Mouse (Mus musculus): Measurements from ENCODE around the gene Frmd5. TPM values are rescaled to one million over a fixed set of nuclear protein-coding genes. Genes with fewer than 3 reads are reported as not detected.

Frmd5 gene
- total RNA-seq, 2 experiments from 2014 or later, result not detected

- ATAC-seq (replicated peaks; ENCODE audit: poor library complexity), result no peak
Observed at GRCm38 (mm10) chr2:121761861-121762260, 45.0 kb downstream of the Frmd5 start.

- ATAC-seq (replicated peaks; ENCODE audit: poor library complexity), result no peak
Observed at GRCm38 (mm10) chr2:121761281-121761795, 45.5 kb downstream of the Frmd5 start.

GRCm38 (mm10) chr2:121760646-121761045 lies 46.2 kb downstream of the Frmd5 start:
- ATAC-seq (replicated peaks; ENCODE audit: poor library complexity), result no peak

GRCm38 (mm10) chr2:121758258-121758657 lies 48.6 kb downstream of the Frmd5 start:
- no peak for ATAC-seq (replicated peaks; ENCODE audit: poor library complexity)

GRCm38 (mm10) chr2:121756336-121756735 lies 50.6 kb downstream of the Frmd5 start:
- no peak for ATAC-seq (replicated peaks; ENCODE audit: poor library complexity)

GRCm38 (mm10) chr2:121755056-121755455 lies 51.8 kb downstream of the Frmd5 start:
- ATAC-seq (replicated peaks; ENCODE audit: poor library complexity), result no peak

- ATAC-seq (replicated peaks; ENCODE audit: poor library complexity), result no peak
Observed at GRCm38 (mm10) chr2:121750121-121750520, 56.8 kb downstream of the Frmd5 start.

- no peak for ATAC-seq (replicated peaks; ENCODE audit: poor library complexity)
Observed at GRCm38 (mm10) chr2:121741151-121741550, 65.7 kb downstream of the Frmd5 start.

GRCm38 (mm10) chr2:121739410-121739809 lies 67.5 kb downstream of the Frmd5 start:
- ATAC-seq (replicated peaks; ENCODE audit: poor library complexity), result no peak

GRCm38 (mm10) chr2:121733426-121733825 lies 73.5 kb downstream of the Frmd5 start:
- ATAC-seq (replicated peaks; ENCODE audit: poor library complexity), result no peak

- no peak for ATAC-seq (replicated peaks; ENCODE audit: poor library complexity)
Observed at GRCm38 (mm10) chr2:121730486-121730885, 76.4 kb downstream of the Frmd5 start.

GRCm38 (mm10) chr2:121728907-121729575 lies 77.8 kb downstream of the Frmd5 start:
- no peak for ATAC-seq (replicated peaks; ENCODE audit: poor library complexity)

- no peak for ATAC-seq (replicated peaks; ENCODE audit: poor library complexity)
Observed at GRCm38 (mm10) chr2:121724866-121725265, 82.0 kb downstream of the Frmd5 start.

GRCm38 (mm10) chr2:121723796-121724195 lies 83.1 kb downstream of the Frmd5 start:
- ATAC-seq (replicated peaks; ENCODE audit: poor library complexity), result no peak

- ATAC-seq (replicated peaks; ENCODE audit: poor library complexity), result no peak
Observed at GRCm38 (mm10) chr2:121719000-121719399, 87.9 kb downstream of the Frmd5 start.

GRCm38 (mm10) chr2:121717133-121717532 lies 89.8 kb downstream of the Frmd5 start:
- ATAC-seq (replicated peaks; ENCODE audit: poor library complexity), result peak; percentile 31; the same call in 1 of the 2 replicates

- no peak for ATAC-seq (replicated peaks; ENCODE audit: poor library complexity)
Observed at GRCm38 (mm10) chr2:121713567-121713966, 93.3 kb downstream of the Frmd5 start.

- no peak for ATAC-seq (replicated peaks; ENCODE audit: poor library complexity)
Observed at GRCm38 (mm10) chr2:121711748-121712384, 95.0 kb downstream of the Frmd5 start.

GRCm38 (mm10) chr2:121709096-121709495 lies 97.8 kb downstream of the Frmd5 start:
- ATAC-seq (replicated peaks; ENCODE audit: poor library complexity), result no peak

GRCm38 (mm10) chr2:121707461-121707860 lies 99.4 kb downstream of the Frmd5 start:
- no peak for ATAC-seq (replicated peaks; ENCODE audit: poor library complexity)

GRCm38 (mm10) chr2:121705756-121706155 lies 101.1 kb downstream of the Frmd5 start:
- no peak for ATAC-seq (replicated peaks; ENCODE audit: poor library complexity)

- no peak for ATAC-seq (replicated peaks; ENCODE audit: poor library complexity)
Observed at GRCm38 (mm10) chr2:121699331-121699730, 107.6 kb downstream of the Frmd5 start.
